Mouse (Mus musculus) urinary bladder, adult 2 months (tissue): ENCODE measurements around the gene E130218I03Rik. TPM values are rescaled to one million over a fixed set of nuclear protein-coding genes. Genes with fewer than 3 reads are reported as not detected.

Source experiments
- DNase-seq: peaks from one replicate; pipeline ENCODE4 v3.0.0; 2022; ENCODE audit warnings: low spot score
- polyA plus RNA-seq: library from polyadenylated mRNA; depleted of rRNA; stranded (reverse); fragments of >200 nt; gene quantifications from 2 replicates; pipeline ENCODE4 v1.2.3, GENCODE M21; 2012; rRNA removed

Gene E130218I03Rik
- polyA plus RNA-seq, 1 experiment: not detected

GRCm38 (mm10) chr4:134286226-134287167, 43.0 kb downstream of the E130218I03Rik start:
- no peak for DNase-seq

GRCm38 (mm10) chr4:134287168-134287564, 43.7 kb downstream of the E130218I03Rik start:
- DNase-seq: peak; percentile 98

GRCm38 (mm10) chr4:134287575-134288025, 44.1 kb downstream of the E130218I03Rik start, which contains the start of gene Pdik1l:
Gene Pdik1l, minus strand, starts transcription at chr4:134287895.
- no peak for DNase-seq

GRCm38 (mm10) chr4:134288397-134289256, 45.2 kb downstream of the E130218I03Rik start:
- DNase-seq: no peak

GRCm38 (mm10) chr4:134292067-134292466, 48.6 kb downstream of the E130218I03Rik start:
- DNase-seq: peak; percentile 62

- no peak for DNase-seq
Observed at GRCm38 (mm10) chr4:134293061-134293691, 49.7 kb downstream of the E130218I03Rik start.

GRCm38 (mm10) chr4:134293692-134294163, 50.3 kb downstream of the E130218I03Rik start:
- no peak for DNase-seq

Other genes starting within 250 kb of the E130218I03Rik start
- gene Dhdds, start 242.7 kb upstream of the E130218I03Rik start, polyA plus RNA-seq: 35.0 and 35.6 TPM in 2 replicates
- not detected in 2 replicates for gene Lin28a, start 224.8 kb upstream of the E130218I03Rik start, polyA plus RNA-seq
- 0.37 and 0.44 TPM in 2 replicates for gene Zfp683, start 189.8 kb upstream of the E130218I03Rik start, polyA plus RNA-seq
- 11.8 and 17.7 TPM in 2 replicates for gene Crybg2, start 182.8 kb upstream of the E130218I03Rik start, polyA plus RNA-seq
- 31.3 and 32.6 TPM in 2 replicates for gene Cd52, start 148.6 kb upstream of the E130218I03Rik start, polyA plus RNA-seq
- 4.1 and 4.2 TPM in 2 replicates for gene Ubxn11, start 141.1 kb upstream of the E130218I03Rik start, polyA plus RNA-seq
- gene Sh3bgrl3, start 114.9 kb upstream of the E130218I03Rik start, polyA plus RNA-seq: 337 and 349 TPM in 2 replicates
- gene Cep85, start 56.5 kb upstream of the E130218I03Rik start, polyA plus RNA-seq: 22.9 and 23.6 TPM in 2 replicates
- gene Gm7534, start 40.7 kb upstream of the E130218I03Rik start, polyA plus RNA-seq: not detected in 2 replicates
- gene Catsper4, start 16.3 kb upstream of the E130218I03Rik start, polyA plus RNA-seq: 0.50 and 1.0 TPM in 2 replicates
- gene Cnksr1, start 5.3 kb upstream of the E130218I03Rik start, polyA plus RNA-seq: 11.5 and 13.1 TPM in 2 replicates
- 8.9 and 11.0 TPM in 2 replicates for gene Zfp593, start 1.9 kb downstream of the E130218I03Rik start, polyA plus RNA-seq
- gene Gm30191, start 3.3 kb downstream of the E130218I03Rik start, polyA plus RNA-seq: not detected in 2 replicates
- gene Grrp1, start 10.4 kb downstream of the E130218I03Rik start, polyA plus RNA-seq: 13.7 TPM in 2 replicates
- 5.8 and 7.5 TPM in 2 replicates for gene Pdik1l, start 44.2 kb downstream of the E130218I03Rik start, polyA plus RNA-seq
- 0.04 and 0.12 TPM in 2 replicates for gene Trim63, start 71.5 kb downstream of the E130218I03Rik start, polyA plus RNA-seq
- 0.06 and 0.08 TPM in 2 replicates for gene Slc30a2, start 99.5 kb downstream of the E130218I03Rik start, polyA plus RNA-seq
- gene Extl1, start 140.2 kb downstream of the E130218I03Rik start, polyA plus RNA-seq: 9.8 and 10.9 TPM in 2 replicates
- gene Pafah2, start 152.7 kb downstream of the E130218I03Rik start, polyA plus RNA-seq: 37.9 and 39.9 TPM in 2 replicates
- gene Stmn1, start 224.7 kb downstream of the E130218I03Rik start, polyA plus RNA-seq: 67.0 and 104 TPM in 2 replicates